Mouse (Mus musculus): ENCODE measurements at regions not wholly inside any gene's neighbourhood (a gene's known extent, or its start where the extent isn't known, plus 50 kb on each side); places are given as distances from the start of the nearest gene placed in this dataset.

- no peak for DNase-seq
Observed at GRCm38 (mm10) chr15:36945309-36945708, 62.3 kb downstream of the Zfp706 start.

- no peak for DNase-seq
Observed at GRCm38 (mm10) chr15:36944556-36945171, 62.9 kb downstream of the Zfp706 start.

GRCm38 (mm10) chr15:36943492-36944112 is 64.0 kb downstream of the Zfp706 start:
- DNase-seq = no peak

GRCm38 (mm10) chr15:36942261-36942660 is 65.3 kb downstream of the Zfp706 start:
- no peak for DNase-seq

GRCm38 (mm10) chr15:36941741-36942140 is 65.8 kb downstream of the Zfp706 start:
- no peak for DNase-seq

GRCm38 (mm10) chr15:36939608-36940007 is 68.0 kb downstream of the Zfp706 start:
- DNase-seq = no peak

GRCm38 (mm10) chr15:36939153-36939552 is 68.4 kb downstream of the Zfp706 start:
- no peak for DNase-seq

GRCm38 (mm10) chr15:36938511-36939150 is 68.9 kb downstream of the Zfp706 start:
- peak; percentile 92 for DNase-seq

GRCm38 (mm10) chr15:36937757-36938498 is 69.6 kb downstream of the Zfp706 start:
- DNase-seq = peak; percentile 8

- no peak for DNase-seq
Observed at GRCm38 (mm10) chr15:36937067-36937657, 70.4 kb downstream of the Zfp706 start.

GRCm38 (mm10) chr15:36934801-36935200 is 72.8 kb downstream of the Zfp706 start:
- DNase-seq = no peak

- peak; percentile 28 for DNase-seq
Observed at GRCm38 (mm10) chr15:36933581-36933991, 74.0 kb downstream of the Zfp706 start.

- no peak for DNase-seq
Observed at GRCm38 (mm10) chr15:36931460-36931859, 76.1 kb downstream of the Zfp706 start.

GRCm38 (mm10) chr15:36930433-36930832 is 77.1 kb downstream of the Zfp706 start:
- DNase-seq = no peak

- DNase-seq = no peak
Observed at GRCm38 (mm10) chr15:36929786-36930185, 77.8 kb downstream of the Zfp706 start.

- no peak for DNase-seq
Observed at GRCm38 (mm10) chr15:36929088-36929487, 78.5 kb downstream of the Zfp706 start.

GRCm38 (mm10) chr15:36928678-36929077 is 78.9 kb downstream of the Zfp706 start:
- no peak for DNase-seq

GRCm38 (mm10) chr15:36927436-36927835 is 80.1 kb downstream of the Zfp706 start:
- DNase-seq = no peak

GRCm38 (mm10) chr15:36924171-36924570 is 83.4 kb downstream of the Zfp706 start:
- DNase-seq = peak; percentile 68

- no peak for DNase-seq
Observed at GRCm38 (mm10) chr15:36921384-36921783, 86.2 kb downstream of the Zfp706 start.

GRCm38 (mm10) chr15:36920886-36921285 is 86.7 kb downstream of the Zfp706 start:
- no peak for DNase-seq

- DNase-seq = no peak
Observed at GRCm38 (mm10) chr15:36919704-36920103, 87.9 kb downstream of the Zfp706 start.

- DNase-seq = no peak
Observed at GRCm38 (mm10) chr15:36919209-36919608, 88.4 kb downstream of the Zfp706 start.

Measured in lung, postnatal 14 days (tissue).